Mouse (Mus musculus) kidney, postnatal 14 days (tissue): Measurements from ENCODE around the gene Irf9.

Experiments
- DNase-seq: peaks from one replicate; pipeline ENCODE4 v3.0.0; 2022; ENCODE audit warnings: mixed read lengths

The Irf9 gene

DNA sequence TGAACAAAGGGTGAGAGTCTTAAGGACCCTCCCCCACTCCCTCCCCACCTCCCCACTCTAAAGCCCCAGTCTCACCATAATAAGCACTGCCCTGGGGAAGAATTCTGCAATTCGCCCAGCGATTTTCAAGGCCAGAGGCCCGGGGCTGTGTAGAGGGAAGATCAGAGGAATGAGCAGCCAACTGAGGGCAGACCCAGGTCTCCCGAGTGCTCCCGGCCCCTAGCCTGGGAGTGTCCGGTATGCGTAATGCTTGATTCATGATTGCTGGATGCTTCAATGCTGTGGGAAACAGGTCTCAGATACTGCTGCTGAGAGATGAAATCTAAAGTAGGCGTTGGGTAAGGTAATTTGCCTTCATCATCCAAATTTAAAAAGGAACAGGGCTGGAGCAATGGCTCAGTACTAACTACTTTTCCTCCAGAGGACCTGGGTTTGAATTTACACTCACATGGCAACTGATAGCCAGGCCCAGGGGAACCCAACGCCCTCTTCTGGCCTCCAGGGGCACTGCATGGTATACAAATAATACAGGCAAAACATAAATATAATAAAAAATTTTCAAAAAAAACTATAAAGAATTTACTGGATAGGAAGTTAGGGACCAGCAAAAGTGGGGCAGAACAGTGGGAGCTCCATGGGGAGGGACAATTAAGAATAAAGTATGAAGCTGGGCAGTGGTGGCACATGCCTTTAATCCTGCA is 21.2 kb upstream of the Irf9 start:
- DNase-seq, result no peak

DNA sequence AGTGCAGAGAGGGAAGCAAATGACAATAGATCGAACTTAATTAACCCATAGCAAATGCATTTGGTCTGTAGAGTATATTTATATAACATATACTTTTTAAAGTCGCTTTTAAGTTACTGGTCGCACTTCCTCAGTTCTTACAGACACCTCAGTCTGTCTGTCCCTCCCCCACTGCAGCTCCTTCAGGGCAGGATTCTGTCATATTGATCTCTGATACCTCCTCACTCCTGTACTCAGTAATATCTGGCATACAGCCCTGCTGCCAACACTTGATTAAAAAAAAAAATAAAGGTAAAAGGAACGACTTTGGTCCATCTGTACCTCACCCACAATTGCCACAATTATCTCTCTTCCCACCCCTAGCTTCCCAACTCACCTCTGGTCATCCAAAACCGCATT is 19.1 kb upstream of the Irf9 start:
- DNase-seq, result no peak

DNA sequence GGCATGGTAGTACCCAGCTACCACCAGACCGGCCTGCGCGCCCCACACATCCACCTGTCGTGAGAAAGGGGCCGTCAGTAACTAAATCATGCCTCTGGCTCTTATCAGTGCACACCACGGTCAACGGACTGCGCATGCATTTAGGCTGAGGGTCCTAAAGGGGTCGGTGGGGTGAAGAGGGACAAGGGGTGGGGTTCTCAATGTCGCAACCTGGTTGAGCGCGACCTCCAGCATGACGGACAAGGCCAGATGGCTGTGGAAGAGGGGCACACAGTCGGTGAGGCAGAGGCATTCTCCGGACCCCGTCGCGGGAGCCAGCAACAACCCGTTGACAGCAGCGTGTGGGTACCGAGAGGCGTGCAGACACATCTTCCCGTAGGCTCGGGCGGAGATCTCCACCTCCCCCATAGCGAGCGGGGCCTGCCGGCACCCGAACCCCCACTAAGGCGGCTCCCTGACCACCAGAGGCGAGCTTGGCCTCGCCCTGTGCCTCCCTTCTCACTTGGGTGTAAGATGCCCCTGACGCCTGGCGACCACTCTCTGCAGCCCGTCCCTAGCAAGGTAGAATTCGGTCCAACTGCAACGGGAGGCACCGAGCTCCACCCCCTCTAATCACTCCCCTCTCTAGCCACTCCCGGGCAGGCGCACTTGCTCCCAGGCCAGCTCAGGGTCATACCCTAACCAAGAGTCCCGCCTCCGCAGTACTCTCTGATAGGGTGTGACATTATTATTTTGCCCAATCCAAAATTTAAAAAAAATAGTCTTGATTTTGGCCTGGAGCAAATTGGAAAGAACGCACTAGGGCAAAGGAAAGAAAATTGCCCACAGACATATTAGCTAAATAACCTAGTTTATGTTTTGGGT is 18.4 kb upstream of the Irf9 start, which contains the start of gene Emc9:
Gene Emc9, minus strand, starts transcription at position 601 of the 864 bp plus-strand sequence.
- DNase-seq, result peak; percentile 86

DNA sequence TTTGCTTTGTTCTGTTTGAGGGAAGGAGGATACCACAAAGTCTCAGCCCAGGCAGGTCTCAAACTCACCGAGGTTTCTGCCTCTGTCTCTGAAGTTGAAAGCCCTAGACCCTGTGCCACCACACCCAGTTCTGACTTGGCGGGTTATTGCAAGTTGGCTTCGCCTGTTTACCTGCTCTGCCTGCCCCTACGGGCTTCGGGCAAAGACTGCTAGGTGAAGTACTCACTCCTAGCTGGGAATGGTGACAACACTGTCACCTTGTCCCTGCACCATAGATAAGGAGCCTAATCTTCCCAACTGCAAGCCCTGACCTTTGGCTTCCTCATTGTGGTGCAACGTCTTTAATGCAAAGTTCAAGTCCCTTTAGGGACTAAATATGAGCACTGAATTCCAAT is 17.8 kb upstream of the Irf9 start:
- DNase-seq, result no peak

DNA sequence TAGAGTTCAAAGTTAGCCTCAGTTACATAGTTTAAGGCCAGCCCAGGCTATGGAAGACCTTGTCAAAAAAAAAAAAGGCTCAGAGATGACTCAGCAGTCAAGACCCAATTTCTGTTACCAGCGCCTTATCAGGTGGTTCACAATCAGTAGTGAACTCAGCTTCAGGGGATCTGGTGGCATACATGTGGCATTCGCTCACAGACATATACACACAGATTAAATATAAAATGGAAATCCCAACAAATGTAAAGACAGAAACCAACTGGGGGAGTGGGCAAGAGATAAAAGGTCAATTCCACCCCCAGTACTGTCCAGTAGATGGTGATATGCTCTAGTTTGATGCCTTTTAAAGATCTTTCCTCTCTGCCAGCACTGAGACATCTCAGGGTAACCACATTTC is 17.2 kb upstream of the Irf9 start:
- no peak for DNase-seq

- DNase-seq, result no peak
These were observed 14.1 kb upstream of the Irf9 start for GRCm38 (mm10) chr14:55589271-55589670.

- DNase-seq, result no peak
These were observed 13.5 kb upstream of the Irf9 start for GRCm38 (mm10) chr14:55589771-55590448.

GRCm38 (mm10) chr14:55590748-55591330 is 12.5 kb upstream of the Irf9 start, which contains the start of gene Psme2:
Gene Psme2 (minus strand): TSS chr14:55591113.
- peak; percentile 96 for DNase-seq

DNA sequence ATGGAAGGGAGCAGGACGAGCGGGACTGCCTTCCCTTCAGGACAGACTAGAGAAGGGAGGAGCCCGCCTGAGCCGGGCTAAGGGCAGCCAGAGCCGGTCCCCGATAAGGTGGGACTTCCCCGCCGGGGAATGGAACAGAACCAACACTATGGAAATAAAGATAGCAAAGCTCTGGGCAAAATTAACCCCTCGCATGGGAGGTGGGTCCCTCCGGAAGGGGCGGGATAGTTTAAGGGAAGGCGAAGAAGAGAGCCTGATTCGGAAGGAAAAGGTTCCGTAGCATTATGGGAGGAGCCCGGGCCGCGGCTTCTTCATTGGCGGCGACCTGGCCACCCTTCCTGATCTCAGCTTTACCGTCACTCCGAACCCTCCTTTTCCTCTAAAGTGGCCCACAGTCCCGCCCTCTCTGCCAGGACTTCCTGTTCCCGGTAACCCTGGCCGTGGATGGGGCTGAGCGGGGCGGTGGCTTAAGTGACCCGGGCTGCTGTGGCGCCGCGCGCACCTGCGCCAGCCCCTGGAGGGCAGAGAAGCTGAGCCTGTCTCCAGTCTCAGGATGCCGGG is 12.0 kb upstream of the Irf9 start, which contains the start of gene Rnf31:
Gene Rnf31, plus strand, starts transcription at position 378 of the 561 bp plus-strand sequence.
- peak; percentile 97 for DNase-seq

DNA sequence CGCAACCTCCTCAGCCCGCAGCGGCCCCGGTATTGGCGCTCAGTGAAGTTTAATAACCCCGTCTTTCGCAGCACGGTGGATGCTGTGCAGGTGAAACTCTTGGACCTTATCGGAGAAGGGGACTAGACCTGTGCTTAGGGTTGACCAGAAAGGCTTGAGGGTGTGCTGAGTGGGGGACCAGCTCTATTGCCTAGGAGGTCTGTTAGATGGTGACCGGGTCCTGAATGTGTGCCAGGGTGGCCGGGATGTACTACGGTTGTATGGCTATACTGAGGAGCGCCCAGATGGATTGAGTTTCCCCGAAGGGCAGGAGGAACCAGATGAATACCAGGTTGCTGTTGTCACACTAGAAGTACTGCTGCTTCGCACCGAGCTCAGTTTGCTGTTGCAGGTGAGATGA is 11.1 kb upstream of the Irf9 start:
- no peak for DNase-seq

GRCm38 (mm10) chr14:55596036-55596690 is 7.2 kb upstream of the Irf9 start:
- peak; percentile 56 for DNase-seq

- DNase-seq, result no peak
These were observed 4.6 kb upstream of the Irf9 start for GRCm38 (mm10) chr14:55598521-55599390.

DNA sequence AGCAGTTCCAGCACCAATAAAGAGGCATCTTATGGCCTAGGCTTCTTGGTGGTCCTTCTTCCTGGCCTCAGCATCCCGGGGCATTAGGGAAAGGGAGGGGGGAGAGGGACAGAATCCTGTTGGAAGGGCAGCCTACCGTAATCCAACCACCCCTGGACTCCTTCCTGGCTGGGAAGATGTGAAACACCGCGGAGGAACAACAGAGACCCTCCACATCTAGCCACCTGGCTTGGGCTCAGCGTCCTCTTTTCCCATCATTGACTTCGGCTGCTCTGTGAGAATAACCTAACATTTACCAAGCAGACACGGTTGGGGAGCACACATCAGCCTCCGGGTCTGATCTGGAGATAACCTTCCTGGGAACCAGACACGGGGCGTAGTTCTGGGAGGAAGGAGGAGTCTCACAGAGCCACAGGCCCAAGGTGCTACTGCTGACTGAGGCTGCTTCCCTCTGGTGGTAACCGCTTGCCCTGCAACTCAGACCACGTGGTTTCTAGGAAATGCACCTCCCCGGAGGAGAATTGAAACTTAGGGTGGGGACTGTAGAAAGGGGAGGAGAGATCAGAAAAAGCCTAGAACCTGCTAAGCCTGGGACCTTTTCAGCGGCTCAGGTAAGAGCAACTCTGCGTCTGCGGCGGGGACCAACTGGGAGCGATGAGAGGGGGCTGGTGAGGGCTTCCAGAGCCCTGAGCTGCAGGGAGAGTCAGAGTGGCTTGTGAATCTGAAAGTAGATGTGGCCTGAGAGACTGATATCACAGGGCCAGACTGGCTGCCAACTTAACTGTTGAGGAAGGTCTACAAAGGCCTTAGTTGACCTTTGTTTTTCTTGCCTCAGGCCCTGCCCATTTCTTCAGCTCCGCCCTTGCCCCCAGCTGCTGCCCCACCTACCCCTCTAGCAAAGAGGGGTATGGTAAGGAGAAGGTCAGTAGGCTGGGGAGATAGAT is 534 bp downstream of the Irf9 start:
- peak; percentile 95 for DNase-seq

DNA sequence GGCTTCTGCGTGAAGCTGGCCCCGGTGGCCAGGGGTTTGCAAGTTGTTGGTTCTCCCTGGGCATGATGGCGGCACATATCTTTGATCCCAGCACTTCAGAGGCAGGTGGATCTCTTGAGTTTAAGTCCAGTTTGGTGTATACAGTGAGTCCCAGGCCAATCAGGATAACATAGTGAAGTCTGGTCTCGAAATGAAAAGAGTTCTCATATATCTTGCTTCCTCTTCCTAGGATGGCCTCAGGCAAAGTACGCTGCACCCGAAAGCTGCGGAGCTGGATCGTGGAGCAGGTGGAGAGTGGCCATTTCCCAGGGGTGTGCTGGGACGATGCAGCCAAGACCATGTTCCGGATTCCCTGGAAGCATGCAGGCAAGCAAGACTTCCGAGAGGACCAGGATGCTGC is 1.5 kb downstream of the Irf9 start:
- DNase-seq, result no peak

DNA sequence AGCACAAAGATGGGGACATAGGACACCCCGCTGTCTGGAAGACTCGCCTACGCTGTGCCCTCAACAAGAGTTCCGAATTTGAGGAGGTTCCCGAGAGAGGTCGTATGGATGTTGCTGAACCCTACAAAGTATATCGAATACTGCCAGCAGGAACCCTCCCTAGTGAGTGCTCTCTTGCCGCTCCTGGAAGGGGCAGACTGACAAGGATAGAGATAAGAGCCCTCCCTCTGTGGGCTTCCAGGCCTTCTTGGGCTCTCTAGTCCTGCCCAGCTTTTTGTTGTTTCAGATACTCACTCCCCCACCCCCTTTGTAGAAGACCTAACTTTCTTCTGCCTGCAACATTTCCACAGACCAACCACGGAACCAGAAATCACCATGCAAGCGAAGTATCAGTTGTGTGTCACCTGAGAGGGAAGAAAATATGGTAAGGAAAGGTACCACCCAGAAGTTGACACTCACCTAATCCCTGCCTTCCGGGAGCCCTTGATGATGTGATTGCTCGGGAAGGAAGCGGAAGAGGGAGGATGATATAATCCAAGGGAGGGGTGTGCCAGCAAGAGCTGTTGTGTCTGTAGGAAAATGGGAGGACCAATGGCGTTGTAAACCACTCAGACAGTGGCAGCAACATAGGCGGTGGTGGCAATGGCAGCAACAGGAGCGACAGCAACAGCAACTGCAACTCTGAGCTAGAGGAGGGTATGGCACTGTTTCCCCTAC is 2.5 kb downstream of the Irf9 start:
- no peak for DNase-seq

- DNase-seq, result no peak
These were observed 5.0 kb downstream of the Irf9 start for GRCm38 (mm10) chr14:55608339-55608738.

DNA sequence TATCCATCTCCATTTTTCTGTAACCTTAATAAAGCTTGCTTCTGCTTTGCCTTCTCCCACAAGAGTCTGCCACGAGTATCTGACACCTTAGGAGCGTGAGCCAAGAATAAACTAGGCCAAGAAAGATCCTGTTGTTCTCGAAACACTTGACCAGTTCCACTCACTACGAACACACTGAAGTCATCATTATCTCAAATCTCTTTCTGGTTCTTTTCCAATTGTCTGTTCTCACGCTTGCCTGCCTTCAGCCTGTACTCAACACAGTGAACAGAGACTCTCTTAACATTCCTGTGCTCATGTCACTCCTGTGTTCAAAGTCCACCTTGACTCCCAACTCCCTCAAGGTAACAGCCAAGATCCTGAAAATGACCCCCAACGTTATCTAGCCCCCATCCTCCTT is 10.0 kb downstream of the Irf9 start:
- DNase-seq, result no peak

DNA sequence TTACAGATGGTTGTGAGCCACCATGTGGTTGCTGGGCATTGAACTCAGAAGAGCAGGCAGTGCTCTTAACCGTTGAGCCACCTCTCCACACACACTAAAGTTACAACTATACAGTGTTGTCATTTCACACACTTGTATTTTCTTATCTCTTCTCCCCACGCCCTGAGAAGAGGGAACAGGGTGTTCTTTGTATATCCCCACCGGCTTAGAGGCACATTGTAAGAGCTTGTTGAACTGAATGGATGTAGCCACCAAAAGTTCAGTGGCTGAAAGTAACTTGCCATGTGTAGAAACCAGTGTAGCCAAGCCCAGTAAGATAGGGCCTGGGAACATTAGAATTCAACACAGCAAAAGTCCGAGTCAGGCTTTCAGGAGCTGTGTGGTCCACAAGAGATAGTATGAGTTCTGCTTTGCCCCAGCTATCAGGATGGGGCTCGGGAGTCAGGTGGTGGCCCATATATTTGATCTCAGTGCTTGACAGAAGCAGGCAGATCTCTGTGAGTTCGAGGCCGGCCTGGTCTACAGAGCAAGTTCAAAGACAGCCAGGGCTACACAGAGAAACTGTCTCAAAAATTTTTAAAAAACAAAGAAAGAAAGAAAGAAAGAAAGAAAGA is 11.3 kb downstream of the Irf9 start:
- no peak for DNase-seq

GRCm38 (mm10) chr14:55615876-55616275 is 12.5 kb downstream of the Irf9 start:
- no peak for DNase-seq
